Mouse (Mus musculus): Measurements from ENCODE around the gene Brms1l.

- TF ChIP-seq POLR2A (IDR thresholded peaks at IDR 0.05; ENCODE audit: extremely low read depth, insufficient read depth, low read length) (no peak), CTCF (IDR thresholded peaks at IDR 0.05; ENCODE audit: extremely low read depth, insufficient read depth, low read length) (no peak)
Observed at GRCm38 (mm10) chr12:55832961-55833360, 3.2 kb upstream of the Brms1l start.

Measured in cortical plate, adult 2 months (tissue).